Mouse (Mus musculus) sigmoid colon, adult 10 weeks (tissue): ENCODE results near the gene 1700022I11Rik. TPM values are rescaled to one million over a fixed set of nuclear protein-coding genes. Genes with fewer than 3 reads are reported as not detected.

Source experiments
- polyA plus RNA-seq: library from polyadenylated mRNA; stranded (reverse); fragments of 350-450 nt; fragmentation: Illumina TruSeq; extraction: RNeasy Lipid Tissue Mini Kit (QIAGEN cat#74804); gene quantifications from one replicate; pipeline ENCODE4 v1.2.3, GENCODE M21; 2014; ENCODE audit warnings: low read depth, low replicate concordance

Gene 1700022I11Rik
- polyA plus RNA-seq, result not detected

GRCm38 (mm10) chr4:42969304-42969703, at the start of gene 1700022I11Rik:
TSS of gene 1700022I11Rik (plus strand) at chr4:42969604.

DNA sequence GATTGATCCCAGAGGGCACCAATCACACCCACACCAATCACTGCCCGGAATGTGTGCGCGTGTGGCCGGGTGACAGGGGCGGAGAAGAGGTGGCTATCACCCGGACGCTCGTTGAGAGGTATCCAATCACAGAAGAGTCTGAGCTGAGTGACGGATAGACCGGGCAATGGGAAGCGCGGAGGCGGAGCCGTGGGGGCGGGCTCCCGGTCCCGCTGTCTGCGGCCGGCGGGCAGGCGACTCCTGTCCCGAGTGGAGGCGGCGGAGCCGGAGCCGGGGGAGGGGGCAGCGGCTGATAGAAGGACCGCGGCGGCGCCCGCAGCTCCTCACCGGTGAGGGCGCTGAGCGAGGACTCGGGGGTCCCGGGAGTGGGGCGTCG, 19.7 kb upstream of the 1700022I11Rik start, which contains the start of gene Dnajb5:
Dnajb5 (plus strand) TSS at position 139 of the 376 bp plus-strand sequence.

DNA sequence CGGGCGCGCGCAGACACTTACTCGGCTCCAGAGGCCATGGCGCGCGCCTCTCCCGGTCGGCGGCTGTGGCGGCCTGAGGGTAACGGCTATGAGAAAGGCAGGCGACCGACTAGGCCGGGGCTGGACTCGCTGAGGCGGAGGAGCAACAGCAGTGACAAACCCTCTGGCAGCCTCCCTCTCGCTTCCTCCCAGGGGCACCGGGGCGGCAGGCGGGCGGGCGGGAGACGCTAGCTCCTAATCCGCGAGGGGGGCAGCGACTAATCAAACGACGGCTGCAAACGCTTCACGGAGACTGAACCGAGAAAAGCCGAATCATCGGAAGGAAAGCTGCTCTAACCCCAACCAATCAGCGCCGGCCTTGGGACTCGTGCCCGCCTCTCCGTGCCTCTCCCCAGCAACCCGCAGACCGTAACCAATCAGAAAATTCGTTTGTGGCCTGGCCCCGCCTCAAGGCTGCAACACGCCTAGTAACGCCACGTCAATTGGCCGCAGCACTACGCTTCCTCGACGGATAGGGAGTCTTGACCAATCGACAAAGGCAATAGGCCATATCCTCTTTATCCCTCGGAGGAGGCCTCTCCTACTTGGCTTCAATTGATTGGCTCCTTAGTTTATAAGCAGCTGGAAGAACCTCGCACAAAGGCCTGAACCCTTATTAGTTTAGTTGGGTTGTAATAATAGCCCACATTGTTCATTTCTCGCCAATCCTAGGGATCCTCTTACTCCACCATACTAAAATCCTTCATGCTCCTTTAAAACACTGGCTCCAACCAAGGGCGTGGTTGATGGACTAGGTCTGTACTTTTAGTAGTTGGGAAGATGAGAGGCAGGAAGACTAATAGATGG, 31.0 kb downstream of the 1700022I11Rik start, which contains the start of gene Vcp:
Vcp (minus strand) TSS at position 367 of the 846 bp plus-strand sequence.

GRCm38 (mm10) chr4:43010161-43011038, 41.0 kb downstream of the 1700022I11Rik start, which contains the start of gene Fancg:
TSS of gene Fancg (minus strand) at chr4:43010506.

GRCm38 (mm10) chr4:43025084-43025960, 55.9 kb downstream of the 1700022I11Rik start, which contains the start of gene Pigo:
TSS of gene Pigo (minus strand) at chr4:43025819.

GRCm38 (mm10) chr4:43031237-43031995, 62.0 kb downstream of the 1700022I11Rik start, which contains the start of gene Stoml2:
TSS of gene Stoml2 (minus strand) at chr4:43031710.

Other genes with a start within 250 kb of the 1700022I11Rik start
- not detected for gene 4930578G10Rik, start 234.1 kb upstream of the 1700022I11Rik start, polyA plus RNA-seq
- not detected for gene Ccl19, start 213.0 kb upstream of the 1700022I11Rik start, polyA plus RNA-seq
- not detected for gene Ccl21a, start 195.6 kb upstream of the 1700022I11Rik start, polyA plus RNA-seq
- 0.16 TPM for gene Fam205a1, start 115.7 kb upstream of the 1700022I11Rik start, polyA plus RNA-seq
- gene Gm12394, start 112.8 kb upstream of the 1700022I11Rik start, polyA plus RNA-seq, result not detected
- gene Fam205c, start 95.4 kb upstream of the 1700022I11Rik start, polyA plus RNA-seq, result not detected
- gene Phf24, start 52.9 kb upstream of the 1700022I11Rik start, polyA plus RNA-seq, result 1.1 TPM
- 1.2 TPM for gene Dnajb5, start 19.8 kb upstream of the 1700022I11Rik start, polyA plus RNA-seq
- gene Vcp, start 30.9 kb downstream of the 1700022I11Rik start, polyA plus RNA-seq, result 128 TPM
- gene Fancg, start 40.9 kb downstream of the 1700022I11Rik start, polyA plus RNA-seq, result 6.6 TPM
- 3.0 TPM for gene Pigo, start 56.2 kb downstream of the 1700022I11Rik start, polyA plus RNA-seq
- gene Stoml2, start 62.1 kb downstream of the 1700022I11Rik start, polyA plus RNA-seq, result 14.3 TPM
- gene Fam214b, start 76.6 kb downstream of the 1700022I11Rik start, polyA plus RNA-seq, result 6.4 TPM
- gene Unc13b, start 89.3 kb downstream of the 1700022I11Rik start, polyA plus RNA-seq, result 17.3 TPM